Mouse (Mus musculus) frontal cortex, postnatal 25 days (tissue): ENCODE data around the gene Pcsk2.

Source experiments
- DNase-seq, 2 experiments: peaks; one replicate each; pipeline ENCODE4 v3.0.0; 2022; ENCODE audit warnings: low spot score in 2 of 2

The Pcsk2 gene

DNA sequence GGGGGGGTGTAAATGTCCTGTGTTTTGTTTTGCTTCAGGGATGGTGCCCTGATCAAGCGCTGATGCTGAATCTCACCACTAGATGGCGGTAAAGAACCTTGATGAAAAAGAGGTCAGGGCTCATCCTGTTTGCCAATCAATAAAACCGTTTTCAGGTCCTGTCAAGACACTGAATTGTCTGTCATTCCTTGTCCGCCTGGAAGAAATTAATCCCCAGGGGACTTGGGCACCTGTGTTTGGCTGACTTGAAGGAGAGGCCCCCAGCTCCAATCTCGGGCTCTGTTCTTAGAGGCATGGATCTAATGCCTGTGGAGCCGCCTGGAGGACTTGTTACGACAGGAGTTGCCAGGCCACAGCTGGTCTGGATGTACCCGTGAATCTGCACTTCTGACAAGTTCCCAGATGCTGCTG, 291.3 kb downstream of the Pcsk2 start:
- peak; percentile 45 to 65 for DNase-seq

DNA sequence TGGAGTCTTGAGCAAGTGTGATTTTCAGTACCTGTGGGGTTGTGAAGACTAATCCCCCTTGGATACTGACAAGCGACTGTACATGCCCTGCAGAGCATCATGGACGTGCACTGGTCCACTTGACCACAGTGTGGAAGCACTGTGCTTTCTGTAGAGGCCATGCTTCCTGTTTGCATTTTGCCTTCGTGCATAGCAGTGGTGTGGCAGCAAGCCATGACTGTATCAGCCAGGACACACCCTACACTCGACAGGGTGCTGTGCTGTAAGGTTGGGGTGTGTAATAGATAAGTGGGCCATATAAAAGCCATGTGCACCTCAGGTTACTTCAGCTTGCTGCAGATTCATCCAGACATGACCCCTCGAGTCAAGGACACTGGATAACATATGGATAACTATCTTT, 292.7 kb downstream of the Pcsk2 start:
- no peak for DNase-seq

DNA sequence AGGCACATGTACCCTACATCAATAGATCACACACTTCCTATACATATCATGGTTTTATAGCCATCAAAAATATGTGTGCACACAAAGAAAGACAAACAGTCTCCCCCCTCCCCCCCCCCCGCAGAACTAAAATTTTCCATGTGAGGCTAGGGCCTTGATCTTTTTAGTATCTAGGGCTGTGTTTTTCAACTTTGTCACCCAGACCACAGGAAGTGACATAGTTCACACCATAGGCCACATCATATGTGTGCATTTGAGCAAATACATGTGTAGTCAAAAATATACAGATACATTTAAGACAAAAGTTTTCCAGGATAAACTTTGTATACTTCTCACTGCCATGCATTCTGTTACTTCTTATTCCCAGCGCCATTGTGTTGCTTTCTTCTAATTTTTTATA, 293.5 kb downstream of the Pcsk2 start:
- no peak for DNase-seq

DNA sequence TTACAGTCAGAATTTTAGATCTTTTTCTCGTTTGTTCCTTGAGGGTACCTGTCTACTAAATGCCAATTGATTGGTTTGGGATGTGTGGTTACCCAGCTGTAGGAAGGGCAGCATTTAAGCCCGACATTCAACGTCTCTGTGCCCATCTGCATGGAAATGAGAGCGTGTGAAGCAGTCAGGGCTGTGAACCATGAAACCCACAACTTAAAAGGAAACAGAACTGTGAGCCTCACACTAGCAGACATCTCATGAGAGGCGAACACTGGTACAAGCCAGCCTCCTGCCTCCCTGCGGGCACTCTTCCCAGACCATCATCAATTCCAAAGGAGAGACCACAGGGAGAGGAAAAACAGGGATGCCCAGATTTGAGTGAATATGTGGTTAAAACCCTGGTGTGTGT, 294.9 kb downstream of the Pcsk2 start:
- DNase-seq: no peak

DNA sequence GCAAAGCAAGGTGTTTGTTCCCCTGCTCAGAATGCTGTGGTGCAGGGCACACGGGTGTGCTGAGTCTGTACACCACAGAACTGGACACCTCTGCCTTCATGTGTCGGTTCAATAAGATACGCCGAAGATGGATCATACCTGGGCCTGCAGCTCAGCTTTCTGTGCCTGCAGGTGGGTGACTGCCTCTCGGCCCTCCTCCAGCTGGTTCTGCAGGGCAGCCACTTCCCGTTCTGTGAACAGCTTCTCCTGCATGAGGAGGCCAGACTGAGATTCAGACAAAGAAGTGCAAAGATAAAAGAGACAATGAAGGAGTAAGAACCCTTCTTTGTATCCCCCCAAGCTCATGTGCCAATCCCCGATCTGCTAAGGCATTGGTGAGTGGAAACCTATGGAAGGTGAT, 295.6 kb downstream of the Pcsk2 start:
- DNase-seq: no peak

DNA sequence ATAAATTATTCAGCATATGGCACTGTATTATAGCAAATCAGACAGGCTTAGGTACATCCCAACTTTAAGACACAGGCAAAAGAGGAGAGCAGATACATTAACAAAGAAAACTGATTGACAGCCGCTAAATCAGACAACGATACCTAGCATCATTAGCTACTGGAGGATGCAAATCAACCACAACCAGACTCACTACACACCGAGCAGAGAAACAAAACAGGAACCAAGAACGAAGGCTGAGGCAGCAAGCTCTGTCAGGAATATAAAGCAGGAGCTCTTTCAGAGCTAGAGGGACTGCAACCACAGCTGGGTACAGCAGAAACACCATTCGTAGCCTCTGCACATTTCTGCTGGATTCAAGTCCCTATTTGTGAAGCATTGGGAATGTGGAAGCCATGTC, 298.8 kb downstream of the Pcsk2 start:
- DNase-seq: no peak

DNA sequence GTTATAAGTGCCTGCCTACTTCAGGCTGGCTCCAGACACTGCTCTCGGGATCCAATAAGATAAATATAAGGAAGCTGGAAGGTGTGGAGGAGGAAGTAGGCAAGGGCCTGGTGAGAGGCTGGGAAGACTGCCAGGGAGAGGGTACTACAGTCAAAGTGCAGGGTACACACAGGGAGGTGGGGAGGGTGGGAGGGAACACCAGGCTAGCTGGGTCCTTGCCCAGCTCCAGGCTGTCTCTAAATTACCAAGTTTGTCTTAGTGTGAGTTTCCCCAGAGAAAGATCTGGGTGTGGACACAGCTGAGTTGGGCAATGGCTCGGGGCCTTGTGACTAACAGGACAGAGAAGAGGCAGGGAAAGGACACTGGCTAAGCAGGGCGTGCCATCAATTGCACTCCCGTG, 300.8 kb downstream of the Pcsk2 start:
- no peak for DNase-seq

DNA sequence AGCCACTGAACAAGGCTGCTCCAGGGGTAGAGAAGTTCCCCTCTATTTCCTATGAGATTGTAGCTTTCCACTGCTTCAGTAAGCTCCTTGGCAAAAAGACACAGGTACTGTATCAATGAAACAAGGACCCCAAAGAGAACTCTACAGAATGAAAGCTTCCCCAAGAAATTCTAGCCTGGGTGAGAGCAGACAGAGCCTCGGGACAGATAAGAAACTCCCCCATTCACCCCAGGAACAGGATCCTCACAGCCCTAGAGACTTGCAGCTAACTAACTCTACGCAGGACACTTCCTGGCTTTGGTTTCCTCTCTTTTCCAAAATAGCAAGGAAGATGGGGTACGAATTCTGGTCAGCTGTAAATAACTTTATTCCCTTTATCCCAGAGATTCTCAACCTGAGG, 301.3 kb downstream of the Pcsk2 start:
- no peak for DNase-seq

DNA sequence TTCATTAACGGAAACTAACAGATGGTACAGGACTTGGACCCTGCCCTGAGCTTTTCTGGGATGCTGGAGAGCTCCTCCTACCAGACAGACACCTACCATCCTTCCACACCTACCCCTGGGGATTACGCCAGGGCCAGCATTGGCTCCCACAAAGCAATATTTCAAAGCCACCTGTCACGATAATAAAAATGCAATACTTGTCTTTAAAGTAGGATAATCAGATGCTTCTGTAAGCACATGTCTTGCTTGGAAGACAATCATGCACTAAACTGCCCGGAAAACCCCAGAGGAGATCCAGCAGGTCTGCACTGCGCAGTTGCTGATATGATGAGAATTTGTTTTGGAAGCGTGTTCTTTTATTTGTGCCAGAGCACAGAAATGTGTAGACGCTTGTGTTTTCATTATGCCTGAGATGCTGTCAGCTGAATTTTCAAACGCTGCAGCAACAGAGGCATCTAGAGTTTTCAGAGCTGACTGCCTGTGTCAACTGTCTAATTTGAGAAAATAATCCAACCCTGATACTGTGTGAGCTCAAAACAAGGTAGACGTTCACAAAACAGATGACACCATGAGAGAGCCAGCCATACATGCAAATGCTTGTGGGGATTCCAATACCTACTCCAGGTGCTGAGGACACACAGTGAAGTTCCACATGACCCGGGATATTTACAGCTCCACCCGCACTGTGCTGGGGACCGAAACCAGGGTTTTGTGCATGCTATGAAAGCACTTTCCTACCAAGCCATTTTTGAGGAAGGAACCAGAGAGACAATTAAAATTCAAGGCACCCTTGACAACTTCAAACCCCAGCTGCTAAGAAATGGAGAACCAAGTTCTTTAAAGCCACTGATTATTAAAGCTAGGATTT, 305.6 kb downstream of the Pcsk2 start:
- DNase-seq: no peak

DNA sequence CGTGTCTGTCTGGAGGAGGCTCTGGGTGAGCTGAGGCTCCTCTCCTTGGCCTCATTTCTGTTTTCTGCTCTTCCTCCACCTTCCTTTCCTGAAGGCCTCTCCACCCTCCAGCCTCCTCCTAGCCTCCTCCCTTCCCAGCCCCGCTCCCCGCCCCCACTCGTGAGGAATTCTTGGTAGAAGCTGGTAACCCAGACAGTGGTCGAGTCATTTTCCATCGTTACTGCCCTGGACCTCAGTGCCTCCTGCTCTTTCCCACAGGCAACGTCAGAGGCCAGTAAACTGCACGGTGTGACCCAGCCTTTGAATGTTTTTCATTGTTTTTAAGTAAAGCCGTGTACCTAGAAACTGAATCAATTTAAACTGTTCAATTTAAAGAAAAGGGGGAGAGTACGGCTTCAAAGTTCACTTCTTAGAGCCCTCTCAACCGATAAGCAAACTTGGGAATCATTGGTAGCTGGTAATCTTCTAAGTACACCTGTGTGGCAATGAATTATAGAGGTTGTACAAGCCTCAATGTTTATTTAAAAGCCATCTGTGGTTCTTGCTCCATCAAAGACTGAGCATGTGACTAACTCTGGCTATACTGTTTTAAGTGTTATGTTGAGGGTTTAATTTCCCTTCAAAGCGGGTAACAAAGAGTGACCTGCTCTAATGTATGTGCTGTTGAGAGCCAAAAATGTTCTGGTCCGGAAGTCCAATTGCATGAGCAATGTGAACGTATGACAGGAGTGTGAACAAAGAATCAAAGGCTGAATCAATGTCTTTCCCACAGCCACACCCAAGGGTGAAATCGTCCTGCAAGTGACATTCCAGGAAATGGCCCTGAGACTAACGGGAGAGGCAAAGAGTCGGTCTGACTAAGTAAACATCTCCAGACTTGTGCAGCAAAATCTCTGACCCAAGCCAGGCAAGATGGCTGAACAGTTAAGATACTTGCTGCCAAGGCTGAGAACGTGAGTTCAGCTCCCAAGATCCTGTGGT, 306.6 kb downstream of the Pcsk2 start:
- DNase-seq: no peak

DNA sequence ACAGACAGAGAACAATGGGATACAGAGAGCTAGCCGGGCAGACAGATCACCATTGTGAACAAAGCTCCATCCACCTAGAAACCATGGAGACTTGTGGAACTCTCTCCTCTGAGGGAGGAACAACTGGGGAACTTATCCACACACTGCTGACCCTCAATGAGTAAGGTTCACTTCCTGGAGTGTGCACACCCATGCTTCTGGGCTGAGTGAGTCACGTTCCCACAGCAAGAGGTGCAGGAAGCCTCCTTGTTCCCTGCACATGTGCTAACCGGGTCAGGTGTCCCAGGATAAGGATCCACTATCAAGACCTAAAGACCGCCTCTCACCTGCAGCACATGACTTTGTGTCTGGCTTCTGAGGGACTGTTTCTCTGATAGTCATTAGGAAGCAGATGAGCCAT, 307.5 kb downstream of the Pcsk2 start:
- no peak for DNase-seq

DNA sequence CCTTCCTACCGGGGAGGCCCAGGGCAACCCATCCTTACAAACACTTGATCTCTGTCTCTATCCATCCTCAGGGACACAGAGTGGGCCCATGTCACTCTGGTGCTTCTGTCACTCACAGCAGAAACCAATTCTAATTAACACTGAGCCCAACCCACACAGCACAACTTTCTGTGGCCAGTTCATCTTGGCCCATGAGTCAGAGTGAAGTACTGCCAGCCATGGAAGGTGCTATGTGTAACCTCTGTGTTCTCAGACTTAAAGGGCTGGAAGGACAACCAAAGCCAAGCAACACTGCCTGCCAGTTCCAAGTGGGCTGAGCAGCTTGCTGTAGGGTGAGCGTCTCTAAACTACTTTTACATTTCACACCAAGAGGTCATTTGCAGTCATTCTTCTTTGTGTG, 313.2 kb downstream of the Pcsk2 start:
- DNase-seq: no peak

DNA sequence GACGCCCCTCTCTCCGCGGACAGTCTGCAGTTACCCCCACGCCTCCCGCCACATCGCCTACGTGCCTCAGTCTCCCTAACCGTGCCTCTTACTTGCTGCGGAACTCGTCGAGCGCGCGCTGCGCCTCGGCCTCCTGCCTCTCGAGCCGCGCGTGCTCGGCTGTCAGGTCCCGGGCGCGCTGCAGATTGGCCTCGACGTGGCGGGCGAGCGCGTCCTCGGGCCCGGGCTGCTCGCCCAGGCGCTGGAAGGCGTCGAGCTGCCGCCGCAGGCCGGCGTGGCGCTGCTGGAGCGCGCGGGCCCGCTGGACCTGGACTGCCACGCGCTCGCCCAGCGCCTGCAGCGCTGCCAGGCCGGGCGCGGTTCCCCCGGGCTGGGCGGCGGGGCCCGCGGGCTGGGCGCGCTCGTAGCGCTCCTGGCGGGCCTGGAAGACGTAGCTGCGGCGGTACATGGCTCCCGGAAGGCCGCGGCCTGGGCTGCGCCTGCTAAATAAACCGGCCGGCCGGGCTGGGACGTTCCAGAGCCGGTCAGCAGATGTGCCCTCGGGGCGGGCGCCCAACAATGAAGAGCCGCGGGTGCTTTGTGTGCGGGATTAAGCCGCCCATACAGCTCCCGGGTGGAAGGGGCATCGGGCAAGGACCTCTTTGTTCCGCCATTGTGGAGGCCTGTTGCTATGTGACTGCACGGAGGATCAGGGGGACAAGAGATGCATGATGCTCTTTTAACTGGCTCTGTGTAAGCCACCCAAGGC, 316.7 kb downstream of the Pcsk2 start, which contains the start of gene Bfsp1:
Gene Bfsp1 (minus strand): TSS at position 690 of the 748 bp plus-strand sequence.
- no peak for DNase-seq

DNA sequence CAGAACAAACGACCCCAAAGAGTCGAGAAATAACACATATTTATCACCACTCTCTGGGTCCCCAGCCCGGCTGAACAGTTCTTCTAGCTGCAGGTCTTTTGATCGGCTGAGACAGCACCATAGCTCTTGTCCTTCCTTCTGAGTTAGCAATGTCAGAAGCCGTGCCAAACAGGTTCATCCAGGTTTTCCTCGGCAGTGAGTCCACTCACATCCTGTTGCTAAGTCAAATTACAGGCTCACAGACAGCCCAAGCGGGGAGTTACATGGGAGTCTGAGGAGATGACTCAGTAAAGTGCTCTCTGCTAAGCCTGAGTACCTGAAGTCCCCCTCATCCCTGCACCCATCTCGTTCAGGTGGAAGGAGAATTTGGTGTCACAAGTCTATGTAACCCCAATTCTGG, 318.6 kb downstream of the Pcsk2 start:
- DNase-seq: no peak
